Mouse (Mus musculus) embryo, embryonic 10 days (tissue): Measurements from ENCODE around the gene Ubac2.

Experiments used
- DNase-seq: peaks from one replicate; pipeline ENCODE4 v3.0.0-alpha.2; 2015; ENCODE audit warnings: low spot score

Gene Ubac2

GRCm38 (mm10) chr14:121926901-121927300, 48.5 kb downstream of the Ubac2 start:
- no peak for DNase-seq

GRCm38 (mm10) chr14:121927451-121927850, 49.0 kb downstream of the Ubac2 start:
- DNase-seq = no peak

GRCm38 (mm10) chr14:121928375-121929137, 50.1 kb downstream of the Ubac2 start:
- DNase-seq = peak; percentile 76

GRCm38 (mm10) chr14:121929243-121929951, 51.0 kb downstream of the Ubac2 start:
- no peak for DNase-seq

GRCm38 (mm10) chr14:121930731-121931383, 52.4 kb downstream of the Ubac2 start:
- DNase-seq = no peak

- no peak for DNase-seq
Observed at GRCm38 (mm10) chr14:121931594-121931993, 53.2 kb downstream of the Ubac2 start.

- no peak for DNase-seq
Observed at GRCm38 (mm10) chr14:121932180-121932579, 53.8 kb downstream of the Ubac2 start.

- no peak for DNase-seq
Observed at GRCm38 (mm10) chr14:121933906-121934596, 55.6 kb downstream of the Ubac2 start.

- DNase-seq = no peak
Observed at GRCm38 (mm10) chr14:121934597-121934946, 56.2 kb downstream of the Ubac2 start.

- no peak for DNase-seq
Observed at GRCm38 (mm10) chr14:121936356-121936755, 57.9 kb downstream of the Ubac2 start.

GRCm38 (mm10) chr14:121936856-121937255, 58.4 kb downstream of the Ubac2 start:
- DNase-seq = no peak

- DNase-seq = no peak
Observed at GRCm38 (mm10) chr14:121937601-121938255, 59.3 kb downstream of the Ubac2 start.

- no peak for DNase-seq
Observed at GRCm38 (mm10) chr14:121938256-121939191, 60.1 kb downstream of the Ubac2 start.

- no peak for DNase-seq
Observed at GRCm38 (mm10) chr14:121939582-121939981, 61.2 kb downstream of the Ubac2 start.

- no peak for DNase-seq
Observed at GRCm38 (mm10) chr14:121946131-121946530, 67.7 kb downstream of the Ubac2 start.

- DNase-seq = no peak
Observed at GRCm38 (mm10) chr14:121946728-121947127, 68.3 kb downstream of the Ubac2 start.

GRCm38 (mm10) chr14:121947201-121947760, 68.9 kb downstream of the Ubac2 start:
- no peak for DNase-seq

GRCm38 (mm10) chr14:121947966-121948365, 69.5 kb downstream of the Ubac2 start:
- DNase-seq = no peak

- DNase-seq = no peak
Observed at GRCm38 (mm10) chr14:121949436-121949835, 71.0 kb downstream of the Ubac2 start.

- DNase-seq = no peak
Observed at GRCm38 (mm10) chr14:121949897-121950296, 71.5 kb downstream of the Ubac2 start.
